Mouse (Mus musculus) stomach, embryonic 15.5 days (tissue): ENCODE results near the gene Cdc20. TPM values are rescaled to one million over a fixed set of nuclear protein-coding genes. Genes with fewer than 3 reads are reported as not detected.

Experiments
- ATAC-seq: fragments of 200-750 bp; cut with Nextera tagmentation; 2 replicates; pipeline ENCODE4 v1.8.0; 2017; ENCODE audit warnings: low read depth, moderate number of reproducible peaks, moderate TSS enrichment; ENCODE audit not compliant: insufficient read depth, low FRiP score
- H3K27ac ChIP-seq: fragments of 300-500 bp; sonication (generic); 2 replicates; pipeline ENCODE4 v1.5.1; 2015; ENCODE audit warnings: mild to moderate bottlenecking, inconsistent platforms
- H3K27me3 ChIP-seq: fragments of 300-500 bp; sonication (generic); replicated peaks from 2 replicates; pipeline ENCODE4 v1.6.1; 2015; ENCODE audit warnings: inconsistent platforms
- H3K36me3 ChIP-seq: fragments of 300-500 bp; sonication (generic); 2 replicates; pipeline ENCODE4 v1.6.1; 2015; ENCODE audit warnings: inconsistent platforms
- H3K4me1 ChIP-seq: fragments of 300-500 bp; sonication (generic); 2 replicates; pipeline ENCODE4 v1.6.1; 2015; ENCODE audit warnings: inconsistent platforms
- H3K4me2 ChIP-seq: fragments of 300-500 bp; sonication (generic); 2 replicates; pipeline ENCODE4 v1.6.1; 2015; ENCODE audit warnings: mild to moderate bottlenecking, inconsistent platforms
- H3K4me3 ChIP-seq: fragments of 300-500 bp; sonication (generic); replicated peaks from 2 replicates; pipeline ENCODE4 v1.5.1; 2015; ENCODE audit warnings: inconsistent platforms
- H3K9ac ChIP-seq: fragments of 300-500 bp; sonication (generic); 2 replicates; pipeline ENCODE4 v1.6.1; 2015; ENCODE audit warnings: inconsistent platforms
- H3K9me3 ChIP-seq: fragments of 300-500 bp; sonication (generic); 2 replicates; pipeline ENCODE4 v1.6.1; 2016; ENCODE audit warnings: inconsistent platforms
- WGBS: fragments of 180-500 bp; shearing (Covaris S2); methylation state at CpG from one replicate; pipeline ENCODE4 v1.1.7; 2015; 5-methylcytosine and 5-hydroxymethylcytosine counted together
- polyA plus RNA-seq: library from polyadenylated mRNA; unstranded; fragments of >200 nt; fragmentation: Nextera tagmentation; extraction: Ambion mirVana; gene quantifications from 2 replicates; pipeline ENCODE4 v1.2.1, GENCODE M21; 2015

The Cdc20 gene
- polyA plus RNA-seq, 1 experiment from 2014 or later: 220 TPM

- 78% methylated on average over 2 of the region's 2 CpGs for WGBS
- no peaks in the 10 kb centered on the region for H3K27me3 ChIP-seq
- H3K4me1 ChIP-seq: no peaks in the 10 kb centered on the region
- H3K27ac ChIP-seq: no peak overlapping the region
- no peak for ATAC-seq
- H3K4me3 ChIP-seq: no peak overlapping the region
- no peak overlapping the region for H3K4me2 ChIP-seq
- no peak overlapping the region for H3K9ac ChIP-seq
- H3K9me3 ChIP-seq: no peaks in the 10 kb centered on the region
- H3K36me3 ChIP-seq: peaks cover 56% of the 10 kb centered on the region
Measured at GRCm38 (mm10) chr4:118415779-118416178, 21.4 kb downstream of the Cdc20 start.

DNA sequence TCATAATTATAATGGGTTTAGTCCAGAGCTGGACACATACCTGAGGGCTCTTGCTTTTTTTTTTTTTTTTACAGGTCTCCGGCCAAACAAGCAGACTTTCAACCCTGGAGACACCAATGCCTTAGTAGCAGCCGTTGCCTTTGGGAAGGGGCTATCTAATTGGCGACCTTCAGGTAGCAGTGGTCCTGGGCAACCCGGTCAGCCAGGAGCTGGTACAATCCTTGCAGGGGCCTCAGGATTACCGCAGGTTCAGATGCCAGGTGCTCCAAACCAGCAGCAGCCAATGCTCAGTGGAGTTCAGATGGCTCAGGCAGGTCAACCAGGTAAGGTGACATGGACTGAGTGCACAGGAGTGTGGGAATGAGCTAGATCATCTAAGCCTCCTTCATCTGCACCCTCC is 23.6 kb downstream of the Cdc20 start:
- Histone ChIP-seq H3K36me3 (peaks cover 47% of the 10 kb centered on the region), H3K4me3 (no peak overlapping the region), H3K9me3 (no peaks in the 10 kb centered on the region), H3K9ac (no peak overlapping the region), H3K27ac (no peak overlapping the region), H3K4me2 (no peak overlapping the region), H3K4me1 (peaks cover 7% of the 10 kb centered on the region; the same call in 1 of the 2 replicates), H3K27me3 (no peaks in the 10 kb centered on the region)
- ATAC-seq: no peak
- WGBS: 92% methylated on average over 5 of the region's 5 CpGs

GRCm38 (mm10) chr4:118410871-118411270 is 26.3 kb downstream of the Cdc20 start:
- Histone ChIP-seq H3K9ac (no peak overlapping the region), H3K36me3 (peaks cover 33% of the 10 kb centered on the region), H3K4me2 (no peak overlapping the region), H3K27ac (no peak overlapping the region), H3K4me3 (no peak overlapping the region), H3K9me3 (no peaks in the 10 kb centered on the region), H3K4me1 (peaks cover 13% of the 10 kb centered on the region), H3K27me3 (no peaks in the 10 kb centered on the region)
- 93% methylated on average over 5 of the region's 5 CpGs for WGBS
- ATAC-seq: no peak

DNA sequence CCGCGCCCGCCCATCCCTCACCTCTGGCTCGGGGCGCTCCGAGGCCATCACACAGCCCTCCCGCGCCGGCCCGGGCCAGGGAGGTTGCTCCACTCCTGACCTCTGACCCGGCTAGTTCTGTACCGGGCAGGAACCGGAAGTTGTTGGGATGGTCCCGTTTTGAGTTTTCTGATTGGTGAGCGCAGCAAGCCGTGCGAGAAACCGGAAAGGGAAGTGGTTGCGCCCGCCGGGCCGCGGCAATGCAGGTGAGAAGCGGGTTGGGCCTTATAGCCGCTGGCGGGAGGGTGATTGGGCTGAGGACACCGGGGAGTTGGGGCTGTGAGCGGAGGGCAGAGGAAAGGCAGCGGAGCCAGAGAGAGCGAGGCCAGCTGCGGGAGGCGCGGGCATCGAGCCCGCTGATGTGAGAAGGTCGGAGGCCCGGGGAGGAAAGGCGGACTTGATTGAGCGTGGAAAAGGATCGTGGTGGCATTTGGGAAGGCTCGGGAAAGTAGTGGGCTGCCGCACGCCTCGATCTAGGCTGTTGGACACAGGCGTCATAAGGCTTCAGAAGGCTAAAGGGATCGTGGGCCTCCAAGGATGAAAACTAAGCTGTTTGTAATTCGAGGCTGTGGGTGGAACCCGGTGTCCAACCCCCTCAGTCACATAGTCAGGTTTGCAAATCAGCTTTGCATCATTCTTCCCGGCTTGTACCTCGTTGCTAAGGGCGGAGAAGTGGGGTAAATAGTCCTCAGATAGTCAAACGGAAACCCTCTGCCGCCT is 27.8 kb downstream of the Cdc20 start, which contains the start of the genes Szt2 and Med8:
Gene Szt2, minus strand, starts transcription at position 132 of the 759 bp plus-strand sequence.
Gene Med8, plus strand, starts transcription at position 196 of the 759 bp plus-strand sequence.
- Histone ChIP-seq H3K9me3 (no peaks in the 10 kb centered on the region), H3K27ac (peak within 1 kb of the TSS; percentile 72; the same call in 1 of the 2 replicates), H3K9ac (peak within 1 kb of the TSS; percentile 48), H3K4me2 (peak within 1 kb of the TSS; percentile 65), H3K36me3 (peaks cover 21% of the 10 kb centered on the region), H3K4me1 (peaks cover 13% of the 10 kb centered on the region), H3K4me3 (peak within 1 kb of the TSS; percentile 67), H3K27me3 (no peaks in the 10 kb centered on the region)
- ATAC-seq: peak; percentile 92
- under 1% methylated on average over 53 of the region's 53 CpGs for WGBS

DNA sequence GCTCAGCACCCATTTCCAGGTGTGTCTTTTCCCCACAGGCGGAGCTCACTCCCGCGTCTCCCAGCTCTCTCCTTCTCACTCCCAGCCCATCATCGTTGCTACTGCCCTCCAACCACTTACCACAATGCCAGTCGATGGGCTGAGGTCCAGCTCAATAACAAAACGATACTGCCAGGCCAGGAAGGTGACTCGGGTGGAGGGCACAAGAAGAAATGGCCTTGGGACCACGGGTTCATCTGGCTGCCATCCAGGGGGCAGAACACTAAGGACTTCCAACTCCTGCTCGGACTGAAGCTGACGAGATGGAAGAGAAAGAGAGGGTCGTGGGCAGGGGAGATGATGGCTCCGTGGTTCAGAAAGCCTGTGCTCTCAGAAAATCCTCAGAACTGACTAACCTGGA is 34.5 kb downstream of the Cdc20 start:
- H3K27ac ChIP-seq: no peak overlapping the region
- no peaks in the 10 kb centered on the region for H3K9me3 ChIP-seq
- no peaks in the 10 kb centered on the region for H3K27me3 ChIP-seq
- no peaks in the 10 kb centered on the region for H3K4me1 ChIP-seq
- H3K4me2 ChIP-seq: no peak overlapping the region
- no peak overlapping the region for H3K9ac ChIP-seq
- H3K4me3 ChIP-seq: no peak overlapping the region
- H3K36me3 ChIP-seq: peaks cover 28% of the 10 kb centered on the region
- WGBS: 92% methylated on average over 12 of the region's 12 CpGs
- ATAC-seq: no peak

GRCm38 (mm10) chr4:118401918-118402317 is 35.2 kb downstream of the Cdc20 start:
- Histone ChIP-seq H3K4me1 (no peaks in the 10 kb centered on the region), H3K27me3 (no peaks in the 10 kb centered on the region), H3K36me3 (peaks cover 28% of the 10 kb centered on the region), H3K4me3 (no peak overlapping the region), H3K27ac (no peak overlapping the region), H3K9ac (no peak overlapping the region), H3K9me3 (no peaks in the 10 kb centered on the region), H3K4me2 (no peak overlapping the region)
- no peak for ATAC-seq
- WGBS: 83% methylated on average over 5 of the region's 5 CpGs

GRCm38 (mm10) chr4:118401421-118401820 is 35.7 kb downstream of the Cdc20 start:
- no peak overlapping the region for H3K27ac ChIP-seq
- H3K27me3 ChIP-seq: no peaks in the 10 kb centered on the region
- no peak overlapping the region for H3K4me2 ChIP-seq
- no peak overlapping the region for H3K9ac ChIP-seq
- WGBS: 84% methylated on average over 3 of the region's 3 CpGs
- H3K4me3 ChIP-seq: no peak overlapping the region
- H3K9me3 ChIP-seq: no peaks in the 10 kb centered on the region
- no peak for ATAC-seq
- peaks cover 28% of the 10 kb centered on the region for H3K36me3 ChIP-seq
- no peaks in the 10 kb centered on the region for H3K4me1 ChIP-seq

GRCm38 (mm10) chr4:118398400-118398799 is 38.8 kb downstream of the Cdc20 start:
- ATAC-seq: no peak
- H3K27ac ChIP-seq: no peak overlapping the region
- no peaks in the 10 kb centered on the region for H3K9me3 ChIP-seq
- no peak overlapping the region for H3K9ac ChIP-seq
- WGBS: 90% methylated on average over 6 of the region's 6 CpGs
- H3K27me3 ChIP-seq: no peaks in the 10 kb centered on the region
- H3K4me1 ChIP-seq: no peaks in the 10 kb centered on the region
- no peak overlapping the region for H3K4me3 ChIP-seq
- H3K4me2 ChIP-seq: no peak overlapping the region
- peaks cover 39% of the 10 kb centered on the region for H3K36me3 ChIP-seq

DNA sequence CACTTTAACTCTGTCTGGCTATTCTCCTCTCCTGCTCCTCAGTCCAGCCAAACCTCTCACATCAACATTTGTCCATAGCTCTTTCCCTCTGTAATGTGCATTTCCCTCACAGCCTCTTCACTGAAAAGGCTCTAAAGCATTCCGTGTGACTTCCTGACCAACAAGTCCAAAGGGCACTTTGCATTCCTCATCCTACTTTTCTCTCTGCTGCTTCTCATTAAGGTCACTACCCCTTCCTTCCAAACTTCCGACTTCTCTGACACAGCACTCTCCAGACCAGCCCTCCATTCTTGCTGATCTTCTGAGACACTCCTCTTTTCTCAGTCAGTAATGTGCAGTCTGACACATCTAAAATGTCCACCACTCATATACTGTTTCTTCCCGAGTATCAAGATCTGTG is 40.7 kb downstream of the Cdc20 start:
- no peak for ATAC-seq
- Histone ChIP-seq H3K4me3 (no peak overlapping the region), H3K36me3 (peaks cover 50% of the 10 kb centered on the region), H3K27me3 (no peaks in the 10 kb centered on the region), H3K9me3 (no peaks in the 10 kb centered on the region), H3K27ac (no peak overlapping the region), H3K4me2 (no peak overlapping the region), H3K4me1 (no peaks in the 10 kb centered on the region), H3K9ac (no peak overlapping the region)
- WGBS: 71% methylated on average over 3 of the region's 3 CpGs

DNA sequence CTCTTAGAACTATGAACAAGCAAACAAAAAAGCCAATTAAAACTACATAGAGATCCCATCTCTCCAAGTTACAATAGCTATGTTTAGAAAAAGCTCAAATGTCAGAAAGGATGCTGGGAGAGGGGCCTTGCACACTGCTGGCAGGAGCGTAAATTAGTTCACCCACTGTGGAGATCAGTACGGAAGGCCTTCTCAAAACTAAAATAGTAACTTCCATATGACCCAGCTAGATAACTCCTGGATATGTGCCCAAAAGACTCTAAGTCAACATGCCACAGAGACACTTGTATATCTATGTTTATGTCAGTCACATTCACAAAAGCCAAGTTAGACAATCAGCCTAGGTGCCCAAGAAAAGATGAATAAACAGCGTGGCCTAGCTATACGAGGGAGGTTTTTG is 41.9 kb downstream of the Cdc20 start:
- H3K9me3 ChIP-seq: no peaks in the 10 kb centered on the region
- no peaks in the 10 kb centered on the region for H3K27me3 ChIP-seq
- H3K36me3 ChIP-seq: peaks cover 51% of the 10 kb centered on the region
- H3K4me1 ChIP-seq: no peaks in the 10 kb centered on the region
- H3K27ac ChIP-seq: no peak overlapping the region
- no peak overlapping the region for H3K9ac ChIP-seq
- H3K4me3 ChIP-seq: no peak overlapping the region
- no peak for ATAC-seq
- WGBS: 86% methylated on average over 4 of the region's 4 CpGs
- H3K4me2 ChIP-seq: no peak overlapping the region

DNA sequence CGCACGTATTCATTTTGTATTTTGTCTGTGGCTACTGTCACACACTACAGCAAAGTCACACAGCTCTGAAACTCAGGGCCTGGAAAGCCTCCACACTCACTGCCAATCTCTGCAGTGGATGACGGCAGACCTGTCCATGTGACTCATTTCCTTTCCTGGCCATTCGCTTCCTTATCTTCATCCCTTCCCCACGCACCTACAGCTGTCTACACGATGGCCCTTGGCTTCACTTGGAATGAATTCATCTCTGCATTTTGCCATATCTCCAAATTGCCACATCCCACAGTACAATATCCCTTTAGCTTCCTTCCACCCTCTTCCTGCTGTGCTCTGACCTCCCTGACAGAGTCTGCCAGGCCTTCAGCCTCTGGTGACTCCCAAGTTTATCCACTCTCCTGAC is 42.6 kb downstream of the Cdc20 start:
- 90% methylated on average over 6 of the region's 6 CpGs for WGBS
- H3K36me3 ChIP-seq: peaks cover 56% of the 10 kb centered on the region
- H3K4me1 ChIP-seq: no peaks in the 10 kb centered on the region
- no peak overlapping the region for H3K9ac ChIP-seq
- H3K4me3 ChIP-seq: no peak overlapping the region
- no peaks in the 10 kb centered on the region for H3K27me3 ChIP-seq
- H3K4me2 ChIP-seq: no peak overlapping the region
- H3K9me3 ChIP-seq: no peaks in the 10 kb centered on the region
- H3K27ac ChIP-seq: no peak overlapping the region
- ATAC-seq: no peak

DNA sequence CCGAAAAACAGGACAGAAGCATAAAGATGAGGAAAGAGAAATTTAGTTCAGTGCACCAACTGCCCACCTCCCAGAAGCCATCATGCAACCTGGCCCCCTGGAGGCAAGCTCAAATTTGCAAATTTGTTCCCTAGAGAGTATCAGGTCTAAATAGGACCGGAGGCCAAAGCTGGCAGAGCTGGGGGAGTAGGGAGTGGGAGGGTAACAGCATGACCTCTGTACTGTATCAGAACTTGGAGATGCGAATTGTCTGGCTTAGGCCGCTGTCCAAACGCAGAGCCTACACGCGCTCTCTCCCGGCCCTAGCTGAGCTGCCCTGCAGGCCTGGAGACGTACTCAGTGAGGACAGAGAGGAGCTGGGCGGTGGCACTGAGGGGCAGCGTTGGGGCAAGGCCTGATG is 47.0 kb downstream of the Cdc20 start:
- no peak overlapping the region for H3K4me3 ChIP-seq
- H3K27me3 ChIP-seq: no peaks in the 10 kb centered on the region
- no peak for ATAC-seq
- H3K9ac ChIP-seq: no peak overlapping the region
- H3K4me2 ChIP-seq: no peak overlapping the region
- no peak overlapping the region for H3K27ac ChIP-seq
- no peaks in the 10 kb centered on the region for H3K9me3 ChIP-seq
- H3K4me1 ChIP-seq: no peaks in the 10 kb centered on the region
- H3K36me3 ChIP-seq: peaks cover 83% of the 10 kb centered on the region
- 91% methylated on average over 11 of the region's 11 CpGs for WGBS
